Mouse (Mus musculus): ENCODE measurements at regions not wholly inside any gene's neighbourhood (a gene's known extent, or its start where the extent isn't known, plus 50 kb on each side); places are given as distances from the start of the nearest gene placed in this dataset.

DNA sequence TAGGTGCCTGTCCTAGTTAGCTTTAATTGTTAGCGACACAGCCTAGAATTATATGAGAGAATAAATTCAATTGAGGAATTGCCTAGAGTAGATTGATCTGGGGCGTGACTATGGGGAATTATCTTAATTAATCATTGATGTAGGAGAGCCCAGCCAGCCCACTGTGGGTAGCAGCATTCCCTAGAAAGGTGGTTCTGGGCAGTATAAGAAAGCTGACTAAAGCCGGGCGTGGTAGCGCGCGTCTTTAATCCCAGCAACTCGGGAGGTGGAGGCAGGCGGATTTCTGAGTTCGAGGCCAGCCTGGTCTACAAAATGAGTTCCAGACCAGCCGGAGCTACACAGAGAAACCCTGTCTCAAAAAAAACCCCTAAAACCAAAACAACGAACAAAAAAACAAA, 156.8 kb upstream of the Zfp618 start:
- DNase-seq (ENCODE audit: inconsistent ontology term) = no peak

DNA sequence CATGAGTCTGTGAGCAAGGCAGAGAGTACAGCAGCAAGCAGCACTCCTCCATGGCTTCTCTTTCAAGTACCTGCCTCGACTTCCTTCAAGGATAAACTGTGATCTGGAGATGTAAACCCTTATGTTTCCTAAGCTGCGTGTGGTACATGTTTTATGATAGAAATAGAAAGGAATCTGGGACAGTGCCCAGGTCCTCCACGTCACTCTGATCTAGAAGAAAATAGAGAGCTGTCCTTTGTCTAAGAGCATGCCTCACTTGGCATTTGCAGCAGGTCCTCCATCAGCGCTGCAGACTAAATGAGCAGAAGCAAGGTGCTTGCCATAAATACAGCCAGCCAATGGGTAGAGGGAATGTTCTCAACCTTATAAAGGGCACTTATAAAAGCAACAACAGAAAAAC, 156.3 kb upstream of the Zfp618 start:
- DNase-seq (ENCODE audit: inconsistent ontology term) = peak; percentile 29

GRCm38 (mm10) chr4:62819889-62820288, 145.5 kb upstream of the Zfp618 start:
- no peak for DNase-seq (ENCODE audit: inconsistent ontology term)

DNA sequence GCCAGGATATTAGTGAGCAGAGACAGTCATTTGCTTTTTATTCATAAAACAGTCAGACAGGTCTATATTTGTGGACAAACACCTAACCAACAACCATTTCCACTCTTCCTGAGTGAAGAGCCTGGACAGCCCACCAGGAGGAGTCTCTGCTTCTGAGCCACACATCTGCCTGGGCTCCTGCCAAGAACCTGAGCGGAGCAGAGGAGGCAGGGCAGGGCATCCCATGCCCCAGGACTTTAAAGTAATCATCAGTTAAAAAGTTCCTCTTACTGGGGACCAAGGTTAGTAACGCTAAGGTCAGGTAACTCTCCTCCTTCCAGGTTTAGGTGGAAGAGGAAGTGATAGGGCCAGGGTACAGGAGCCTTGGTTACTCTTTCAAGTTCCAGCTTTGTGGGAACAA, 144.1 kb upstream of the Zfp618 start:
- no peak for DNase-seq (ENCODE audit: inconsistent ontology term)

DNA sequence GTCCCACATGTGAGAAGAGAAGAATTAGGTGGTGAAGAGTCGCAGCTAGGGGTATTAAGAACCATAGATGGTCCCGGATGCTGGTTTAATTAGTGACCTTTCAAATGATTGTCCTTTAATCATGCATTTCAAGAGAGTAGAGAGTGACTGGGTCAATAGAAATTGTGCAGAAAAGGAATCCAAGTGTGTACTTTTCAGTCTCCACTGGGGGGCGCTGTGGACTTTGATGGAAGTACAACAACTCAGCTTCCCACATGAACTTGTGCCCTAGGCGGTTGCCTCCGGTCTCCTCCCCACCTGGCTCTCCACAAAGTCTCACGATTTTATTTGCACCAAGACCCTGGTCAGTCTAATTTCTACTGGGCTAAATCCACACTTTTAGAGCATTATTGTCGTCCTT, 142.8 kb upstream of the Zfp618 start:
- DNase-seq (ENCODE audit: inconsistent ontology term) = peak; percentile 52

DNA sequence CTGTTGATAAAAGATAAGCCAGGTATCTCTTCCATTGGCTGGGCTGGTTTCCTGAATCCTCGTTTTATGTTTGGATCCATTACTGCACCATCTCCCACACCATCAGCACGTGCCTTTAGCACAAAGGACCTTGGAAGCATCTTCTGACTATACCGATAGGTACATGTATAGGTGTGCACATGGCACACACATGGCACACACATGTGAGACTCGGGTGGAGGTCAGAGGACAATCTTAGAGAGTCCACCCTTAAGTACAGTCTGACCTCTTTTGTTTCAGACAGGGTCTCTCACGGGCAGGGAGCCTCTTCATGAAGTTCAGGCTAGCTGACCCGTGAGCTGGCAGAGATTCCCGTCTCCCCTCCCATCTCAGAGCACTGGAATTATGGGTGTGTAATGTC, 142.3 kb upstream of the Zfp618 start:
- no peak for DNase-seq (ENCODE audit: inconsistent ontology term)

- peak; percentile 86 for DNase-seq (ENCODE audit: inconsistent ontology term)
These were observed 141.7 kb upstream of the Zfp618 start for GRCm38 (mm10) chr4:62823555-62824250.

- DNase-seq (ENCODE audit: inconsistent ontology term) = no peak
These were observed 140.8 kb upstream of the Zfp618 start for GRCm38 (mm10) chr4:62824581-62824980.

GRCm38 (mm10) chr4:62825256-62825655, 140.1 kb upstream of the Zfp618 start:
- DNase-seq (ENCODE audit: inconsistent ontology term) = no peak

- DNase-seq (ENCODE audit: inconsistent ontology term) = no peak
These were observed 136.4 kb upstream of the Zfp618 start for GRCm38 (mm10) chr4:62828963-62829362.

GRCm38 (mm10) chr4:62833944-62834343, 131.4 kb upstream of the Zfp618 start:
- DNase-seq (ENCODE audit: inconsistent ontology term) = peak; percentile 27

- DNase-seq (ENCODE audit: inconsistent ontology term) = no peak
These were observed 128.5 kb upstream of the Zfp618 start for GRCm38 (mm10) chr4:62836875-62837274.

GRCm38 (mm10) chr4:62850526-62850925, 114.8 kb upstream of the Zfp618 start:
- no peak for DNase-seq (ENCODE audit: inconsistent ontology term)

DNA sequence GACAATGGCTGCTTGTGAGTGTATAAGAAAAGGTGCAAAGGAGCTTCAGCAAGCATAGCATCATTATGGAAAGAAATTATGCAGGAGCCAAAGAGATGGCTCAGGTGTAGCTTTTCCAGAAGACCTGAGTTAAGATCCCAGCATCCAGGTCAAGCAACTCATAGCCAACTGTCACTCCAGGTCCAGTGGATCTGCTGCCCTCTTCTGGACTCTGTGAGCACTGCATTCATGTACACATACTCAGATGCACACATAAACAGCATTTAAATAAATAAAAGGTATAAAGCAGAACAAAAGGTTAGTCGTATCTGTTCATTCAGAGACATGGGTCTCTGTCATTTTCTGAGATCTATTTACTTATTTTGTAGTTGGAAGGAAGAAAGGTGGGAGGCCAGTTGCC, 112.0 kb upstream of the Zfp618 start:
- DNase-seq (ENCODE audit: inconsistent ontology term) = no peak

- DNase-seq (ENCODE audit: inconsistent ontology term) = no peak
These were observed 109.0 kb upstream of the Zfp618 start for GRCm38 (mm10) chr4:62856406-62856805.

GRCm38 (mm10) chr4:62862756-62863155, 102.6 kb upstream of the Zfp618 start:
- DNase-seq (ENCODE audit: inconsistent ontology term) = no peak

DNA sequence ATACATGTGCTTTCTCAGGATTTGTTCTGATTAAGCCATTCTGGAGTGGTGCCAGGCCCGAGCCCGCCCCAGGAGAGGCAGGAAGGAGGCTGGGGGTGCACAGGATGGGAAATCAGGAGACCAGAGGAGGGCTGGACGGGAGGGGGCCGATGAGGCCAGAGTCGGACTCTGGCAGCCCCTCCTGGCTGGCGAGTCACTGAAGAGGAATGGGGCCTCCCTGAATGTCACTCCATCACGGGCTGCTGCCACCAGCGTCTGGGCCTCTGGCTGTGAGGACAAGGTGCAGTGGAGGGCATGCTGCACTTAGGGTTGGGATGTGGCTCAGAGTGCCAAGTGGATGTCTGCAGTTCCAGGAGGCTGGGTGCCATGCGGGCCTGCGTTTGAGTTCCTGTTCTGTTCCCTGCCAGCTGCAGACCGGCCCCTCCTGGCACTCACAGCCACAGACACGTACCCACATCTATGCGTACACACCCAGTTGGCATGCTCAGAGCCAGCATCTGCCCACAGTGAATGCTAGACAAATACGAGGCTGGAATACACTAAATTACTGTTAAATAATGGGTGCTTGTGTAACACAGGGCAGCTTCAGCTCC, 94.9 kb upstream of the Zfp618 start:
- DNase-seq (ENCODE audit: inconsistent ontology term) = peak; percentile 54

- DNase-seq (ENCODE audit: inconsistent ontology term) = no peak
These were observed 92.8 kb upstream of the Zfp618 start for GRCm38 (mm10) chr4:62872562-62872961.

GRCm38 (mm10) chr4:62873986-62874385, 91.4 kb upstream of the Zfp618 start:
- no peak for DNase-seq (ENCODE audit: inconsistent ontology term)

DNA sequence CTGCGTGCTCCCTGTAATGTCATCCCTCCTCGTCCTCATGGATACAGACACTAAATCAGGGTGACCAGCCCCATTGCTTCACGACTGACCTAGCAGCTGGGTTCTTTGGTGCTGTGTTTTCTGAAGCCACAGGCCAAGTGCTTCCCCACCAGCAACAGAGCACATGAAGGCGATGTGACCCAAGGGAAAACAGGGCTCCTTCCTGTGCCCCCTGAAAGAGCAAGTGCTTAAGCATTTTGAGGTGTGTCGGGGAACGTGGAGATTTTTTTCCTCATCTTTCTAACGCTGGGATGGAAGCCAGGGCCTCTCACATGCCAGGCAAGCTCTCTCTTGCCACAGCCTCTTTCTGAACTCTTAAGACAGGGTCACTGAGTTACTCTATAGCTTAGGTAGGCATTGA, 87.3 kb upstream of the Zfp618 start:
- DNase-seq (ENCODE audit: inconsistent ontology term) = no peak

GRCm38 (mm10) chr4:62878927-62879326, 86.4 kb upstream of the Zfp618 start:
- peak; percentile 92 for DNase-seq (ENCODE audit: inconsistent ontology term)

- no peak for DNase-seq (ENCODE audit: inconsistent ontology term)
These were observed 83.5 kb upstream of the Zfp618 start for GRCm38 (mm10) chr4:62881824-62882223.

DNA sequence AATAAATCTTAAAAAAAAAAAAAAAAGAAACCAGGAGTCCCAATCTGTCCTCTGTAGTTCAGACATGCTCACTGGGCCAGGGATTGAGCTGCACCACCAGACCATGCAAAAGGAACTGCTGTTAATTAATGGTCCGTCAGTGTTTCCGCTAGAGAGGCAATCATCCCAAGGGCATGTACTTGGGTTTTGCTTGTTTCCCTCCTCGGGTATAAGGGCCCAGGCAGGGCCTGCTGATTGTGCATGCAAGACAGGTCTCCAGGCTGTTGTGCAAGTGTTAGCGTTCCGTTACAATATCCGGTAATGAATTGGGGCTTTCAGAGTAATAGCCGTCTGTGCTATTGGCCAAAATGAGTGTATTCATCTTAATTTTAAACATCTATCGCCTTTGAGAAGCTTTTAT, 83.1 kb upstream of the Zfp618 start:
- DNase-seq (ENCODE audit: inconsistent ontology term) = no peak

GRCm38 (mm10) chr4:62888736-62889135, 76.6 kb upstream of the Zfp618 start:
- no peak for DNase-seq (ENCODE audit: inconsistent ontology term)
